Comparison of ENCODE assay signal across 8 mouse cellular contexts in the genomic region with DNA sequence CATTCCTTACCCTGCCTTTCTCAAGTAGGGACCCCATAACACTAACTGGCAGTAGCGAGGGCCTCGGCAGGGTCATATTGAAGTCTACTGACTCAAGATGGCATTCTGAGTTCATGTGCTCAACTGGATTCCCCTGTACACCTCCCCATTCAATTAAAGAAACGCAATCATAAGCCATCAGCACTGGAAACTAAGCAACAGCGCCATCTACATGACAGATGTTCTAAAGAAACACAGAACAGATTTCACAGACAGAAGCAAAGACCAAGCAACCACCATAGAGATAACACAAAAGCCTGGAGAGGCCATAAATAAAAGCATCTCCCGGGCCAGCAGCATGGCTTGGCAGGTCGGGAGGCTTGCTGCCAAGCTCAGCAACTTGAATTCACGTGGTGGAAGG.
DNase-seq lines count a peak whose midpoint lies in the region; ATAC-seq and TF ChIP-seq lines count a peak whose summit lies in the region.

No protein-coding gene starts in this region.

- no peaks in the 10 kb centered on the region for H3K27me3 ChIP-seq in intestine, postnatal 0 days (replicated peaks; ENCODE audit: control insufficient read depth, insufficient read depth, low read length)
- no peaks in the 10 kb centered on the region for H3K27me3 ChIP-seq in intestine, embryonic 16.5 days (replicated peaks; ENCODE audit: control insufficient read depth, insufficient read depth, low read length)

- H3K4me1 ChIP-seq in intestine, postnatal 0 days (replicated peaks; ENCODE audit: control insufficient read depth, insufficient read depth, low read length) = no peaks in the 10 kb centered on the region
- no peaks in the 10 kb centered on the region for H3K4me1 ChIP-seq in intestine, embryonic 16.5 days (ENCODE audit: control insufficient read depth, insufficient read depth, low read length)

- peak; percentile 73 for TF ChIP-seq CTCF in intestine, postnatal 0 days (IDR thresholded peaks at IDR 0.05; ENCODE audit: low read depth)

- no peak overlapping the region for H3K4me3 ChIP-seq in intestine, postnatal 0 days (ENCODE audit: low read depth, low read length)
- no peak overlapping the region for H3K4me3 ChIP-seq in intestine, embryonic 16.5 days (ENCODE audit: low read length)

- no peak overlapping the region for H3K27ac ChIP-seq in intestine, postnatal 0 days (ENCODE audit: low read depth, low read length)
- no peak overlapping the region for H3K27ac ChIP-seq in intestine, embryonic 16.5 days (ENCODE audit: low read length)

- no peak for ATAC-seq in intestine, postnatal 0 days
- ATAC-seq in intestine, embryonic 16.5 days = no peak
- ATAC-seq in erythroblast, adult 5-6 weeks (replicated peaks; ENCODE audit: low FRiP score, poor library complexity, severe bottlenecking) = no peak

- peak; percentile 49 for DNase-seq in NIH3T3 (ENCODE audit: low read depth)
- peak; percentile 77 for DNase-seq in embryo, embryonic 11 days
- peak; percentile 41 for DNase-seq in hindlimb bud, embryonic 11.5 days (ENCODE audit: extremely low spot score, low read depth, low spot score)
- peak; percentile 11 for DNase-seq in lung, postnatal 25 days (ENCODE audit: low spot score)
- no peak for DNase-seq in urinary bladder, postnatal 10 days (ENCODE audit: low spot score)

- H3K36me3 ChIP-seq in intestine, postnatal 0 days (ENCODE audit: control insufficient read depth, insufficient read depth) = no peaks in the 10 kb centered on the region
- H3K36me3 ChIP-seq in intestine, embryonic 16.5 days (ENCODE audit: control insufficient read depth, insufficient read depth, low read length) = no peaks in the 10 kb centered on the region

- no peak overlapping the region for H3K9ac ChIP-seq in intestine, postnatal 0 days (ENCODE audit: low read depth, low read length)
- H3K9ac ChIP-seq in intestine, embryonic 16.5 days (ENCODE audit: low read depth, low read length) = no peak overlapping the region

- WGBS in intestine, postnatal 0 days = 32% methylated on average over 7 of the region's 7 CpGs
- WGBS in intestine, embryonic 16.5 days = 30% methylated on average over 7 of the region's 7 CpGs

- no peaks in the 10 kb centered on the region for H3K9me3 ChIP-seq in intestine, postnatal 0 days (ENCODE audit: control insufficient read depth)
- no peaks in the 10 kb centered on the region for H3K9me3 ChIP-seq in intestine, embryonic 16.5 days (ENCODE audit: control insufficient read depth, low read length)

- H3K4me2 ChIP-seq in intestine, postnatal 0 days (replicated peaks; ENCODE audit: low read depth) = no peak overlapping the region
- H3K4me2 ChIP-seq in intestine, embryonic 16.5 days (ENCODE audit: low read depth, low read length) = no peak overlapping the region
